Mouse (Mus musculus): ENCODE data around the gene Rasgrp4.
"Not testable (repeated sequence)": the region's sequence is repeated elsewhere in the genome, so short reads cannot be mapped to it uniquely, and the experiment has no call there.

Rasgrp4 gene

DNA sequence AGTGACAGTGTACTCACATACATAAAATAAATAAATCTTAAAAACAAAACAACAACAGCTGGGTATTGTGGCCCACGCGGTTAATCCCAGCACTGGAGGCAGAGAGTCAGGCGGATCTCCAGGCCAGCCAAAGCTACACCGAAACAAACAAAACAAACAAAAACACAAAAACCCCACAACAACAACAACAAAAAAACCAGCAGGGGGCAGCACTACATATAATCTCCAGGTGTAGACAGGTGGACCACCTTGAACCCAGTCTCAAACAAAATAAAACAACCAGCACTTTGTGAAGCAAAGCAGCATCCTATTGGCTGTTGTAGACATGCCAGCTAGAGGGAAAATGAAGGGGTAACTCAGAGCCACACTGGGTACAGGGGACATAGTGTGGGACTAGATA lies 43.5 kb downstream of the Rasgrp4 start:
- no peak for DNase-seq (ENCODE audit: low read depth in 1 of 2, low spot score in 2 of 2)

DNA sequence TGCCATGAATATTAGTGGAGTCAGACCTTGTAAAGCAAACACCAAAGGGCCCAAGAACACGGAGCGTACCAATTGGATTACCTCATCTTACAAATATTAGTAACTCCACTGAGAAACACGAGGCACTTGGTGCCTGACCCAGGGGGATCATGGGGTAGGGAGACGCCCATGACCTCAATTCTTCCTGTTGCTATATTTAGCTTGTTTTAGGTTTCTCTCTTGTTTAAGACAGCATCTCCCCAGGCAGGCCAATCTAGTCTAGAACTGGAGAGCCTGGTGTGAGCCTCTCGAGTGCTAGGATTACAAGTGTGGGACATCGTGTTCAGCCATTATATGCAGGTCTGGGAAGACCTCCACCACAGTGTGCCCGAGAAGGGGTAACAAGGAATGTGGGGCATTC lies 44.7 kb downstream of the Rasgrp4 start:
- DNase-seq (ENCODE audit: low read depth in 1 of 2, low spot score in 2 of 2), result peak; percentile 40 to 54

DNA sequence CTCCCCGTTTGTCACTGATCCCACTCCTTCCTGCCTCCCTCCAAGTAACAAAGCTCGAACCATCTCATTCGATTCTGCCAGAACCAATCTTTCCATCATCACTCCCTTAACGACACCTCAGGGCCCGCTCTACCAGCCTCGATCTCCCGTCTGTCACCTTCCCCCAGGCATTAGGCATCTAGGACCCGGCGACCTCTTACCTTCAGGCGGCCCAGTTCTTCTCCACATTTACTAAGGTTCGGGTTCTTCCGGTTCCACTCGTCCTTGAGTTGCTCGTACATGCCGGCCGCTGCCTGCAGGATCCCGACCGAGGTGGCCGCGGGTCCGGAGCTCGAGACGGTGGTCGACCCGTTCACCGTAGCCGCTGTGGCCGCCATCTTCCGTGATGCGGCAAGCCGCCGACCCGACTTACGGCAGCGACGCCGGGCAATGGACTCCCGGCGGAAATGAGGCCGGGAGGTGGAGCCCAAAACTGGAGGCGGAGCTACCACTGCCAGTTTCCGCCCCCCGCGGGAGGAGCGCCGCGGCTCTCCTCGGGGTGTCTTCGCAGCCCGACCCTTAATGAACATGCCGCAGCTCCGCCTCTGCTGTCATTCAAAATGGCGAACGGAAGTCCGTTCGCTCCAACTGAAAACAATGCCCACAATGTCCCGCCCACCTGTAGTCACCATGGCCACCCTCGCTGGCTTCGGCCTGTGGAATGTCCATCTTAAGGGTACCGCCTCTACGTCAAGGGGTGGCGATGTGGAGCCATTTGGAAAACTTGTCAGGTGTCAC lies 45.6 kb downstream of the Rasgrp4 start, which contains the start of gene Psmd8:
Psmd8 (minus strand) TSS at position 625 of the 777 bp plus-strand sequence.
- DNase-seq (ENCODE audit: low read depth in 1 of 2, low spot score in 2 of 2), result peak; percentile 93 to 96

DNA sequence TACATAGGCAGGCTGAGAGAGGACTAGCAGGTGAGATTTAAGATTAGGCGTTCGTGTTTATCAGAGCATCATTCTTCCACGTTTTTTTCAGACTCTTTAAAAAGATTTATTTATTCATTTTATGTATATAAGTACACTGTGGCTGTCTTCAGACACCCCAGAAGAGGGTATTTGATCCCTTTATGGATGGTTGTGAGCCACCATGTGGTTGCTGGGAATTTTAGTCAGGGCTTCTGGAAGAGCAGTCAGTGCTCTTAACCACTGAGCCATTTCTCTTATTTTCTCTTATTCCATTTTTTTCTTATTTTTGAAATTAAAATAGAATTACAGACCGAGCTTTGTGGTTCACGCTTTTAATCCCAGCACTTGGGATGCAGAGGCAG lies 46.2 kb downstream of the Rasgrp4 start:
- no peak for DNase-seq (ENCODE audit: low read depth in 1 of 2, low spot score in 2 of 2)

DNA sequence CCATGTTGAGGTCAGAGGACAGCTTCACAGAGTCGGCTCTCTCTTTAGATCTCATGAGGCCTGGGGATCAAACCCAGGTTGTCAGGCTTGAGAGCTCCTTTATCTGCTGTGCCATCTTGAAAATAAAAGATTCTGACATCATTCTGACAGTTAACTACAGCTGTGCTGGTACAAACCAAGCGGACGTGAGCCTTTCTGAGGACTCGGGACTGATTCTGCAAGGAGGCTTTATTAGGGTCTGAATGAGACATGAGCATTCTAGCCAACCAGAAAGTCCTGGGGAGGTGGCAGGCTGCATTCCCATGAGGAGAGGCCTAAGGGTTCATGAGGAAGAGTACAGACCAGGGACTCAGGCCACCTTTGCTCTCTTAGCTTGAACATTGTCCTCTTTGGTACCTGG lies 46.7 kb downstream of the Rasgrp4 start:
- not testable (repeated sequence) for DNase-seq (ENCODE audit: low read depth in 1 of 2, low spot score in 2 of 2)

DNA sequence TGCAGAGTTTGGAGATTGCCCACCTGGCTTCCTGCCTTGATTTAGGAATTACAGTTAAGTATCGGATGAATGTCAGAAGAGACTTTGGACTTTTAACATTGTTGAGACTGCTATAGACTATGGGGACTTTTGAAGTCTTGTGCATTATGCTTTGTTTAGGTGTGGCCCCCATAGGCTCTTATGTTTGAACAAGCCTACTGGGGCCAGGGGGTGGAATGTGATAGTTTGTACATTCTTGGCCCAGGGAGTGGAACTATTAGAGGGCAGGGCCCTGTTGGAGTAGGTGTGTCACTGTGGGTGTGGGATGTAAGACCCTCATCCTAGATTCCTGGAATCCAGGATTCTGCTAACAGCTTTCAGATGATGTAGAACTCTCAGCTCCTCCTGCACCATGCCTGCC lies 59.6 kb downstream of the Rasgrp4 start:
- not testable (repeated sequence) for DNase-seq (ENCODE audit: low read depth in 1 of 2, low spot score in 2 of 2)

DNA sequence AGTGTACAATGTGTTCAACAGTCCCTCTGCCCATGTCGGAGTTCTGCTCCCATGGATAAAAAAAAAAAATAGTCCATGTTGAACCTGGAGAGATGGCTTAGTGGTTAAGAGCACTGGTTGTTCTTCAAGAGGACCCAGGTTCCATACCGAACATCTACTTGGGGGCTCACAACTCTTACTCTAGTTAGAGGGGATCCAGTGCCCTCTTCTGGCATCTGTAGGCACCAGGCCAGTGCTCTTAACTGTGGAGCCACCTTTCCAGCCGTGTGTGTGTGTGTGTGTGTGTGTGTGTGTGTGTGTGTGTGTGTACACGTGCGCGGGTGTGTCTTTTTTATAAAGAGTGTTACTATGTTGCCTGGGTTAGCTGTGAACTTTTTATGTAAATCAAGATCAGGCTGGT lies 67.9 kb downstream of the Rasgrp4 start:
- DNase-seq (ENCODE audit: low read depth in 1 of 2, low spot score in 2 of 2), result no peak

Data from monocyte, adult 2 months (primary cell).